Mouse (Mus musculus) lung, embryonic 15.5 days (tissue): ENCODE data around the gene Rgs9. TPM values are rescaled to one million over a fixed set of nuclear protein-coding genes. Genes with fewer than 3 reads are reported as not detected.

ENCODE experiments used
- ATAC-seq: fragments of 200-750 bp; cut with Nextera tagmentation; 2 replicates; pipeline ENCODE4 v1.8.0; 2017; ENCODE audit warnings: moderate number of reproducible peaks, borderline replicate concordance; ENCODE audit not compliant: low FRiP score, low TSS enrichment; ENCODE audit errors: extremely low read depth
- H3K27ac ChIP-seq: fragments of 300-500 bp; sonication (generic); 2 replicates; pipeline ENCODE4 v1.5.1; 2015; ENCODE audit warnings: moderate library complexity, mild to moderate bottlenecking, inconsistent platforms
- H3K27me3 ChIP-seq: fragments of 300-500 bp; sonication (generic); 2 replicates; pipeline ENCODE4 v1.6.1; 2015; ENCODE audit warnings: inconsistent platforms
- H3K36me3 ChIP-seq: fragments of 300-500 bp; sonication (generic); 2 replicates; pipeline ENCODE4 v1.6.1; 2015; ENCODE audit warnings: inconsistent platforms
- H3K4me1 ChIP-seq: fragments of 300-500 bp; sonication (generic); 2 replicates; pipeline ENCODE4 v1.6.1; 2015; ENCODE audit warnings: inconsistent platforms
- H3K4me2 ChIP-seq: fragments of 300-500 bp; sonication (generic); 2 replicates; pipeline ENCODE4 v1.6.1; 2015; ENCODE audit warnings: inconsistent platforms, mild to moderate bottlenecking, moderate library complexity
- H3K4me3 ChIP-seq: fragments of 300-500 bp; sonication (generic); 2 replicates; pipeline ENCODE4 v1.5.1; 2015; ENCODE audit warnings: mild to moderate bottlenecking, inconsistent platforms
- H3K9ac ChIP-seq: fragments of 300-500 bp; sonication (generic); 2 replicates; pipeline ENCODE4 v1.6.1; 2015; ENCODE audit warnings: inconsistent platforms
- H3K9me3 ChIP-seq: fragments of 300-500 bp; sonication (generic); 2 replicates; pipeline ENCODE4 v1.6.1; 2016; ENCODE audit warnings: inconsistent platforms
- WGBS: fragments of 180-500 bp; shearing (Covaris S2); methylation state at CpG from one replicate; pipeline ENCODE4 v1.1.7; 2015; 5-methylcytosine and 5-hydroxymethylcytosine counted together
- polyA plus RNA-seq: library from polyadenylated mRNA; unstranded; fragments of >200 nt; fragmentation: Nextera tagmentation; extraction: Ambion mirVana; gene quantifications from 2 replicates; pipeline ENCODE4 v1.2.1, GENCODE M21; 2015

Gene Rgs9
- polyA plus RNA-seq, 1 experiment from 2014 or later, result 1.7 TPM

GRCm38 (mm10) chr11:109330706-109331393 is 32.9 kb upstream of the Rgs9 start:
- peak overlapping the region; percentile 42; the same call in 1 of the 2 replicates for H3K4me3 ChIP-seq
- no peak overlapping the region for H3K27ac ChIP-seq
- 29% methylated on average over 17 of the region's 17 CpGs for WGBS
- no peaks in the 10 kb centered on the region for H3K27me3 ChIP-seq
- H3K9me3 ChIP-seq, result no peaks in the 10 kb centered on the region
- H3K4me1 ChIP-seq, result peaks cover 11% of the 10 kb centered on the region; the same call in 1 of the 2 replicates
- peak overlapping the region; percentile 72 for H3K4me2 ChIP-seq
- H3K36me3 ChIP-seq, result no peaks in the 10 kb centered on the region
- no peak overlapping the region for H3K9ac ChIP-seq
- peak; percentile 50 for ATAC-seq

- Histone ChIP-seq H3K4me2 (no peak overlapping the region), H3K9ac (no peak overlapping the region), H3K4me3 (no peak overlapping the region), H3K27me3 (no peaks in the 10 kb centered on the region), H3K9me3 (no peaks in the 10 kb centered on the region), H3K27ac (no peak overlapping the region), H3K36me3 (no peaks in the 10 kb centered on the region), H3K4me1 (peaks cover 11% of the 10 kb centered on the region; the same call in 1 of the 2 replicates)
- no peak for ATAC-seq
- WGBS, result 54% methylated on average over 4 of the region's 4 CpGs
Measured at GRCm38 (mm10) chr11:109329331-109329730, 31.4 kb upstream of the Rgs9 start.

- Histone ChIP-seq H3K9ac (no peak overlapping the region), H3K4me2 (no peak overlapping the region), H3K27me3 (no peaks in the 10 kb centered on the region), H3K4me3 (no peak overlapping the region), H3K9me3 (no peaks in the 10 kb centered on the region), H3K27ac (no peak overlapping the region), H3K4me1 (peaks cover 11% of the 10 kb centered on the region; the same call in 1 of the 2 replicates), H3K36me3 (no peaks in the 10 kb centered on the region)
- ATAC-seq, result no peak
- 78% methylated on average over 10 of the region's 10 CpGs for WGBS
Measured at GRCm38 (mm10) chr11:109327952-109328351, 30.0 kb upstream of the Rgs9 start.

- 35% methylated on average over 3 of the region's 3 CpGs for WGBS
- Histone ChIP-seq H3K27ac (no peak overlapping the region), H3K4me3 (no peak overlapping the region), H3K9ac (no peak overlapping the region), H3K27me3 (no peaks in the 10 kb centered on the region), H3K36me3 (no peaks in the 10 kb centered on the region), H3K4me1 (peaks cover 11% of the 10 kb centered on the region; the same call in 1 of the 2 replicates), H3K9me3 (no peaks in the 10 kb centered on the region), H3K4me2 (no peak overlapping the region)
- ATAC-seq, result no peak
Measured at GRCm38 (mm10) chr11:109327381-109327780, 29.5 kb upstream of the Rgs9 start.

GRCm38 (mm10) chr11:109326270-109326669 is 28.3 kb upstream of the Rgs9 start:
- Histone ChIP-seq H3K4me1 (peaks cover 4% of the 10 kb centered on the region; the same call in 1 of the 2 replicates), H3K36me3 (no peaks in the 10 kb centered on the region), H3K4me2 (no peak overlapping the region), H3K27me3 (no peaks in the 10 kb centered on the region), H3K4me3 (no peak overlapping the region), H3K9me3 (no peaks in the 10 kb centered on the region), H3K27ac (no peak overlapping the region), H3K9ac (no peak overlapping the region)
- no peak for ATAC-seq
- WGBS, result 57% methylated on average over 13 of the region's 13 CpGs

- Histone ChIP-seq H3K4me2 (no peak overlapping the region), H3K27me3 (no peaks in the 10 kb centered on the region), H3K27ac (no peak overlapping the region), H3K36me3 (no peaks in the 10 kb centered on the region), H3K4me3 (no peak overlapping the region), H3K4me1 (no peaks in the 10 kb centered on the region), H3K9ac (no peak overlapping the region), H3K9me3 (no peaks in the 10 kb centered on the region)
- WGBS, result 44% methylated on average over 8 of the region's 8 CpGs
- no peak for ATAC-seq
Measured at GRCm38 (mm10) chr11:109320361-109320933, 22.5 kb upstream of the Rgs9 start.

GRCm38 (mm10) chr11:109319946-109320345 is 22.0 kb upstream of the Rgs9 start:
- Histone ChIP-seq H3K36me3 (no peaks in the 10 kb centered on the region), H3K9me3 (no peaks in the 10 kb centered on the region), H3K9ac (no peak overlapping the region), H3K27me3 (0 out of 2 replicates have a peak, but pooled peaks cover 5% of the 10 kb centered on the region), H3K4me3 (no peak overlapping the region), H3K4me2 (no peak overlapping the region), H3K4me1 (no peaks in the 10 kb centered on the region), H3K27ac (no peak overlapping the region)
- no peak for ATAC-seq
- WGBS, result 75% methylated on average over 5 of the region's 5 CpGs

- no peak for ATAC-seq
- Histone ChIP-seq H3K36me3 (no peaks in the 10 kb centered on the region), H3K4me2 (no peak overlapping the region), H3K4me1 (no peaks in the 10 kb centered on the region), H3K27ac (no peak overlapping the region), H3K9ac (no peak overlapping the region), H3K27me3 (0 out of 2 replicates have a peak, but pooled peaks cover 6% of the 10 kb centered on the region), H3K9me3 (no peaks in the 10 kb centered on the region), H3K4me3 (no peak overlapping the region)
- WGBS, result 87% methylated on average over 4 of the region's 4 CpGs
Measured at GRCm38 (mm10) chr11:109319471-109319870, 21.5 kb upstream of the Rgs9 start.

- Histone ChIP-seq H3K27me3 (peaks cover 12% of the 10 kb centered on the region), H3K9ac (no peak overlapping the region), H3K4me2 (no peak overlapping the region), H3K4me3 (no peak overlapping the region), H3K27ac (no peak overlapping the region), H3K36me3 (no peaks in the 10 kb centered on the region), H3K4me1 (no peaks in the 10 kb centered on the region), H3K9me3 (no peaks in the 10 kb centered on the region)
- no peak for ATAC-seq
- WGBS, result 32% methylated on average over 4 of the region's 4 CpGs
Measured at GRCm38 (mm10) chr11:109316921-109317320, 19.0 kb upstream of the Rgs9 start.

- H3K4me2 ChIP-seq, result peak overlapping the region; percentile 76
- H3K27ac ChIP-seq, result no peak overlapping the region
- no peaks in the 10 kb centered on the region for H3K9me3 ChIP-seq
- peaks cover 12% of the 10 kb centered on the region for H3K27me3 ChIP-seq
- H3K9ac ChIP-seq, result peak overlapping the region; percentile 59
- H3K36me3 ChIP-seq, result no peaks in the 10 kb centered on the region
- peak; percentile 89; the same call in 1 of the 2 replicates for ATAC-seq
- no peaks in the 10 kb centered on the region for H3K4me1 ChIP-seq
- WGBS, result 15% methylated on average over 20 of the region's 20 CpGs
- peak overlapping the region; percentile 64 for H3K4me3 ChIP-seq
Measured at GRCm38 (mm10) chr11:109311885-109312605, 14.1 kb upstream of the Rgs9 start.

- no peaks in the 10 kb centered on the region for H3K4me1 ChIP-seq
- no peak for ATAC-seq
Measured at GRCm38 (mm10) chr11:109305680-109306079, 7.8 kb upstream of the Rgs9 start.

GRCm38 (mm10) chr11:109302338-109302737 is 4.4 kb upstream of the Rgs9 start:
- H3K9ac ChIP-seq, result no peak overlapping the region
- no peak for ATAC-seq
- no peaks in the 10 kb centered on the region for H3K36me3 ChIP-seq
- H3K9me3 ChIP-seq, result no peaks in the 10 kb centered on the region
- H3K4me2 ChIP-seq, result no peak overlapping the region
- H3K27ac ChIP-seq, result no peak overlapping the region
- H3K27me3 ChIP-seq, result 0 out of 2 replicates have a peak, but pooled peaks cover 6% of the 10 kb centered on the region
- no peak overlapping the region for H3K4me3 ChIP-seq
- WGBS, result 48% methylated on average over 4 of the region's 4 CpGs
- peaks cover 9% of the 10 kb centered on the region; the same call in 1 of the 2 replicates for H3K4me1 ChIP-seq

More at GRCm38 (mm10) chr11:109305680-109306079, 7.8 kb upstream of the Rgs9 start:
- no peak overlapping the region for H3K9ac ChIP-seq
- H3K36me3 ChIP-seq, result no peaks in the 10 kb centered on the region
- H3K4me3 ChIP-seq, result no peak overlapping the region
- H3K4me2 ChIP-seq, result no peak overlapping the region
- no peak overlapping the region for H3K27ac ChIP-seq
- no peaks in the 10 kb centered on the region; the same call in 1 of the 2 replicates for H3K27me3 ChIP-seq
- 80% methylated on average over 5 of the region's 5 CpGs for WGBS
- H3K9me3 ChIP-seq, result no peaks in the 10 kb centered on the region
